Mouse (Mus musculus) spleen, adult 2 months (tissue): ENCODE results near the gene Pdzd3.

Experiments used
- CTCF ChIP-seq: fragments of 200-500 bp; IDR thresholded peaks from 2 replicates; pipeline ENCODE4 v1.5.1; 2011; ENCODE audit warnings: mild to moderate bottlenecking, inconsistent platforms; ENCODE audit not compliant: insufficient read depth, insufficient read length, insufficient replicate concordance; ENCODE audit errors: extremely low read depth
- POLR2A ChIP-seq: fragments of 200-500 bp; IDR thresholded peaks from 2 replicates; pipeline ENCODE4 v1.6.1; 2011; ENCODE audit warnings: low read depth, low read length, inconsistent platforms

DNA sequence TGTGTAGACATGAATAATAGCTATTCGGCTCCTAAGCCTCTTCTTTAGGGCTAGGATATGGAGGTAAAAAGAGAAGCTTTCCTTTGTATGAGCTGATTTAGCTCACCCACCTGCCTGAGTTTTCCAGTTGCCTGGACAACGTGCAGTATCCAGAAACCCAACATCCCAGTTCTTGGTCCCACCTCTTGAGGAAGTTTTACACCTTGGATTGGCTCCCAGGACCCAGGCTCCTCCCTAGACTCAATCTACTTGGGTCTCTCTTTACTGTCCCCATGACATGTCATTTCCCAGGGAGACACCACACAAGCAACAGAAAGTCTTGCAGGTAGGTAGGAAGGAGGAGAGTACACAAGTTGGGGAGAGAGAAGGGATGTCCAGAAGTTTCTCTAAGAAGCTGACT is 10.9 kb downstream of the Pdzd3 start, which contains the start of gene Ccdc153:
- TF ChIP-seq CTCF, result no peak
- TF ChIP-seq POLR2A, result no peak
